Mouse (Mus musculus) limb, embryonic 10.5 days (tissue): Measurements from ENCODE around the gene Gm49355. TPM values are rescaled to one million over a fixed set of nuclear protein-coding genes. Genes with fewer than 3 reads are reported as not detected.
A peak's percentile ranks its signal among the peaks of the same experiment; 100 is the strongest.
"Not testable (repeated sequence)": the region's sequence is repeated elsewhere in the genome, so short reads cannot be mapped to it uniquely, and the experiment has no call there.

ENCODE experiments used
- DNase-seq: peaks from one replicate; pipeline ENCODE4 v3.0.0-alpha.2; 2017; ENCODE audit warnings: low spot score
- H3K27ac ChIP-seq: fragments of 300-500 bp; sonication (generic); 2 replicates; pipeline ENCODE4 v1.5.1; 2016; ENCODE audit warnings: mild to moderate bottlenecking
- H3K27me3 ChIP-seq: fragments of 300-500 bp; sonication (generic); 2 replicates; pipeline ENCODE4 v1.6.1; 2016; ENCODE audit warnings: low read depth, mild to moderate bottlenecking; ENCODE audit not compliant: poor library complexity, severe bottlenecking
- H3K36me3 ChIP-seq: fragments of 300-500 bp; sonication (generic); 2 replicates; pipeline ENCODE4 v1.6.1; 2016; ENCODE audit warnings: mild to moderate bottlenecking, moderate library complexity
- H3K4me1 ChIP-seq: fragments of 300-500 bp; sonication (generic); 2 replicates; pipeline ENCODE4 v1.6.1; 2016
- H3K4me3 ChIP-seq: fragments of 300-500 bp; sonication (generic); 2 replicates; pipeline ENCODE4 v1.5.1; 2016; ENCODE audit warnings: mild to moderate bottlenecking, moderate library complexity
- H3K9me3 ChIP-seq: fragments of 300-500 bp; sonication (generic); replicated peaks from 2 replicates; pipeline ENCODE4 v1.6.1; 2016; ENCODE audit warnings: mild to moderate bottlenecking
- WGBS: fragments of 180-500 bp; shearing (Covaris S2); methylation state at CpG from one replicate; pipeline ENCODE4 v1.1.7; 2016; 5-methylcytosine and 5-hydroxymethylcytosine counted together
- polyA plus RNA-seq: library from polyadenylated mRNA; unstranded; fragments of >200 nt; fragmentation: Nextera tagmentation; extraction: Ambion mirVana; gene quantifications from 2 replicates; pipeline ENCODE4 v1.2.1, GENCODE M21; 2016

Gene Gm49355
- 0.05 TPM in 2 replicates for polyA plus RNA-seq

- WGBS = 77% methylated on average over 6 of the region's 6 CpGs
- no peak for DNase-seq
- Histone ChIP-seq H3K4me1 (no peaks in the 10 kb centered on the region; the same call in 1 of the 2 replicates), H3K9me3 (no peaks in the 10 kb centered on the region), H3K27ac (peak within 1 kb of the TSS; percentile 96), H3K4me3 (peak within 1 kb of the TSS; percentile 74), H3K27me3 (no peaks in the 10 kb centered on the region), H3K36me3 (no peaks in the 10 kb centered on the region)
These were observed at the start of gene Gm49355 for GRCm38 (mm10) chr14:12283641-12284040. Gm49355 (plus strand) TSS chr14:12283976.

GRCm38 (mm10) chr14:12243726-12244125 is 40.0 kb upstream of the Gm49355 start:
- 83% methylated on average over 4 of the region's 4 CpGs for WGBS

GRCm38 (mm10) chr14:12276031-12276430 is 7.7 kb upstream of the Gm49355 start:
- 73% methylated on average over 3 of the region's 3 CpGs for WGBS
- no peaks in the 10 kb centered on the region for H3K9me3 ChIP-seq

More at GRCm38 (mm10) chr14:12243726-12244125, 40.0 kb upstream of the Gm49355 start:
- Histone ChIP-seq H3K4me1 (no peaks in the 10 kb centered on the region), H3K27me3 (no peaks in the 10 kb centered on the region), H3K9me3 (no peaks in the 10 kb centered on the region), H3K36me3 (no peaks in the 10 kb centered on the region), H3K4me3 (no peak overlapping the region), H3K27ac (no peak overlapping the region)
- DNase-seq = no peak

GRCm38 (mm10) chr14:12284141-12284912 is 551 bp downstream of the Gm49355 start, which contains the start of gene 3830406C13Rik:
3830406C13Rik (plus strand) TSS chr14:12284173.
- Histone ChIP-seq H3K27ac (peak within 1 kb of the TSS; percentile 96), H3K27me3 (no peaks in the 10 kb centered on the region), H3K4me3 (peak within 1 kb of the TSS; percentile 74), H3K9me3 (no peaks in the 10 kb centered on the region), H3K36me3 (no peaks in the 10 kb centered on the region), H3K4me1 (no peaks in the 10 kb centered on the region; the same call in 1 of the 2 replicates)
- WGBS = 2% methylated on average over 48 of the region's 48 CpGs
- DNase-seq = peak; percentile 88

More at GRCm38 (mm10) chr14:12276031-12276430, 7.7 kb upstream of the Gm49355 start:
- Histone ChIP-seq H3K36me3 (no peaks in the 10 kb centered on the region), H3K27ac (no peak overlapping the region), H3K4me3 (no peak overlapping the region), H3K27me3 (no peaks in the 10 kb centered on the region), H3K4me1 (no peaks in the 10 kb centered on the region)
- no peak for DNase-seq

- not testable (repeated sequence) for H3K36me3 ChIP-seq, DNase-seq, H3K4me3 ChIP-seq, H3K27ac ChIP-seq, H3K9me3 ChIP-seq, H3K27me3 ChIP-seq, H3K4me1 ChIP-seq
These were observed 6.0 kb downstream of the Gm49355 start for GRCm38 (mm10) chr14:12289747-12290146.

- H3K36me3 ChIP-seq = no peaks in the 10 kb centered on the region
- WGBS = 98% methylated on average over 7 of the region's 7 CpGs
- H3K4me1 ChIP-seq = no peaks in the 10 kb centered on the region
These were observed 12.6 kb downstream of the Gm49355 start for GRCm38 (mm10) chr14:12296391-12296790.

GRCm38 (mm10) chr14:12299171-12299570 is 15.4 kb downstream of the Gm49355 start:
- no peak overlapping the region for H3K27ac ChIP-seq

More at GRCm38 (mm10) chr14:12296391-12296790, 12.6 kb downstream of the Gm49355 start:
- Histone ChIP-seq H3K9me3 (no peaks in the 10 kb centered on the region), H3K27ac (no peak overlapping the region), H3K4me3 (no peak overlapping the region), H3K27me3 (no peaks in the 10 kb centered on the region)
- DNase-seq = no peak

GRCm38 (mm10) chr14:12299654-12300053 is 15.9 kb downstream of the Gm49355 start:
- H3K9me3 ChIP-seq = no peaks in the 10 kb centered on the region
- DNase-seq = no peak
- H3K4me1 ChIP-seq = no peaks in the 10 kb centered on the region
- H3K27me3 ChIP-seq = no peaks in the 10 kb centered on the region
- no peaks in the 10 kb centered on the region for H3K36me3 ChIP-seq
- WGBS = 86% methylated on average over 6 of the region's 6 CpGs
- no peak overlapping the region for H3K27ac ChIP-seq
- no peak overlapping the region for H3K4me3 ChIP-seq

More at GRCm38 (mm10) chr14:12299171-12299570, 15.4 kb downstream of the Gm49355 start:
- Histone ChIP-seq H3K36me3 (no peaks in the 10 kb centered on the region), H3K4me1 (no peaks in the 10 kb centered on the region), H3K27me3 (no peaks in the 10 kb centered on the region), H3K9me3 (no peaks in the 10 kb centered on the region), H3K4me3 (no peak overlapping the region)
- no peak for DNase-seq

GRCm38 (mm10) chr14:12300275-12300674 is 16.5 kb downstream of the Gm49355 start:
- H3K27ac ChIP-seq = no peak overlapping the region
- no peaks in the 10 kb centered on the region for H3K36me3 ChIP-seq
- H3K4me1 ChIP-seq = no peaks in the 10 kb centered on the region
- H3K4me3 ChIP-seq = no peak overlapping the region
- WGBS = 75% methylated on average over 4 of the region's 4 CpGs
- no peak for DNase-seq
- no peaks in the 10 kb centered on the region for H3K9me3 ChIP-seq
- H3K27me3 ChIP-seq = no peaks in the 10 kb centered on the region

- Histone ChIP-seq H3K27ac (no peak overlapping the region), H3K4me1 (no peaks in the 10 kb centered on the region), H3K27me3 (no peaks in the 10 kb centered on the region), H3K36me3 (no peaks in the 10 kb centered on the region), H3K4me3 (no peak overlapping the region), H3K9me3 (no peaks in the 10 kb centered on the region)
- 70% methylated on average over 3 of the region's 3 CpGs for WGBS
- DNase-seq = no peak
These were observed 16.9 kb downstream of the Gm49355 start for GRCm38 (mm10) chr14:12300677-12301076.

GRCm38 (mm10) chr14:12303106-12303505 is 19.3 kb downstream of the Gm49355 start:
- H3K27me3 ChIP-seq = no peaks in the 10 kb centered on the region
- 89% methylated on average over 2 of the region's 2 CpGs for WGBS
- no peak overlapping the region for H3K27ac ChIP-seq
- no peaks in the 10 kb centered on the region for H3K4me1 ChIP-seq
- DNase-seq = no peak
- H3K36me3 ChIP-seq = no peaks in the 10 kb centered on the region
- no peaks in the 10 kb centered on the region for H3K9me3 ChIP-seq
- no peak overlapping the region for H3K4me3 ChIP-seq

- no peak for DNase-seq
- Histone ChIP-seq H3K27me3 (peaks cover 64% of the 10 kb centered on the region), H3K9me3 (no peaks in the 10 kb centered on the region), H3K4me3 (no peak overlapping the region), H3K4me1 (peaks cover 5% of the 10 kb centered on the region; the same call in 1 of the 2 replicates), H3K27ac (no peak overlapping the region), H3K36me3 (no peaks in the 10 kb centered on the region)
- 78% methylated on average over 7 of the region's 7 CpGs for WGBS
These were observed 49.8 kb downstream of the Gm49355 start for GRCm38 (mm10) chr14:12333622-12334021.

GRCm38 (mm10) chr14:12334925-12335324 is 51.1 kb downstream of the Gm49355 start:
- peaks cover 5% of the 10 kb centered on the region; the same call in 1 of the 2 replicates for H3K4me1 ChIP-seq
- H3K4me3 ChIP-seq = no peak overlapping the region
- no peaks in the 10 kb centered on the region for H3K9me3 ChIP-seq
- no peak for DNase-seq
- H3K36me3 ChIP-seq = no peaks in the 10 kb centered on the region
- no peak overlapping the region for H3K27ac ChIP-seq
- peaks cover 77% of the 10 kb centered on the region for H3K27me3 ChIP-seq
- 44% methylated on average over 7 of the region's 7 CpGs for WGBS
